Mouse (Mus musculus) testis, adult 2 months (tissue): ENCODE results near the gene Cisd3.

Experiments
- CTCF ChIP-seq: fragments of 200-500 bp; IDR thresholded peaks from 2 replicates; pipeline ENCODE4 v1.5.1; 2012; ENCODE audit warnings: low read depth, mild to moderate bottlenecking, inconsistent platforms, low read length, moderate library complexity; ENCODE audit not compliant: control insufficient read depth, insufficient read depth, insufficient replicate concordance
- POLR2A ChIP-seq: fragments of 200-500 bp; IDR thresholded peaks from 2 replicates; pipeline ENCODE4 v1.6.1; 2012; ENCODE audit warnings: low read depth, mild to moderate bottlenecking, inconsistent platforms, low read length, moderate library complexity; ENCODE audit not compliant: control insufficient read depth

- TF ChIP-seq POLR2A: no peak
- TF ChIP-seq CTCF: no peak
Observed at GRCm38 (mm10) chr11:97684766-97685165, 860 bp upstream of the Cisd3 start.
